Mouse (Mus musculus): Measurements from ENCODE around the gene Coq10b. TPM values are rescaled to one million over a fixed set of nuclear protein-coding genes. Genes with fewer than 3 reads are reported as not detected.
A peak's percentile ranks its signal among the peaks of the same experiment; 100 is the strongest.

Gene Coq10b
- polyA plus RNA-seq, 1 experiment from 2014 or later = 31.4 TPM

GRCm38 (mm10) chr1:55079677-55080076 is 27.1 kb downstream of the Coq10b start:
- H3K9ac ChIP-seq (ENCODE audit: low read length) = no peak overlapping the region
- ATAC-seq (ENCODE audit: low FRiP score, low TSS enrichment) = no peak
- H3K9me3 ChIP-seq (ENCODE audit: control insufficient read depth, low read length) = no peaks in the 10 kb centered on the region
- no peaks in the 10 kb centered on the region for H3K27me3 ChIP-seq (ENCODE audit: control insufficient read depth, insufficient read depth, low read length)
- peaks cover 22% of the 10 kb centered on the region for H3K36me3 ChIP-seq (ENCODE audit: control insufficient read depth, insufficient read depth, low read length)
- no peak overlapping the region for H3K4me3 ChIP-seq (ENCODE audit: low read depth, low read length)
- no peak overlapping the region for H3K27ac ChIP-seq (replicated peaks)
- DNase-seq (ENCODE audit: low spot score) = no peak
- H3K4me1 ChIP-seq (replicated peaks; ENCODE audit: control insufficient read depth, insufficient read depth) = no peaks in the 10 kb centered on the region
- no peak overlapping the region for H3K4me2 ChIP-seq (replicated peaks; ENCODE audit: low read depth)
- TF ChIP-seq EP300 (optimal IDR thresholded peaks at IDR 0.05) (no peak), CTCF (IDR thresholded peaks at IDR 0.05; ENCODE audit: low read depth) (no peak)
- WGBS = 92% methylated on average over 4 of the region's 4 CpGs

GRCm38 (mm10) chr1:55082106-55082505 is 29.5 kb downstream of the Coq10b start:
- H3K36me3 ChIP-seq (ENCODE audit: control insufficient read depth, insufficient read depth, low read length) = peaks cover 22% of the 10 kb centered on the region
- H3K27me3 ChIP-seq (ENCODE audit: control insufficient read depth, insufficient read depth, low read length) = no peaks in the 10 kb centered on the region
- H3K4me2 ChIP-seq (replicated peaks; ENCODE audit: low read depth) = no peak overlapping the region
- H3K9ac ChIP-seq (ENCODE audit: low read length) = no peak overlapping the region
- H3K4me1 ChIP-seq (replicated peaks; ENCODE audit: control insufficient read depth, insufficient read depth) = 0 out of 2 replicates have a peak, but pooled peaks cover 2% of the 10 kb centered on the region
- no peak for DNase-seq (ENCODE audit: low spot score)
- H3K27ac ChIP-seq (replicated peaks) = no peak overlapping the region
- peak; percentile 48 for TF ChIP-seq CTCF (IDR thresholded peaks at IDR 0.05; ENCODE audit: low read depth)
- no peak for TF ChIP-seq EP300 (optimal IDR thresholded peaks at IDR 0.05)
- WGBS = 86% methylated on average over 1 of the region's 1 CpGs
- no peak for ATAC-seq (ENCODE audit: low FRiP score, low TSS enrichment)
- no peak overlapping the region for H3K4me3 ChIP-seq (ENCODE audit: low read depth, low read length)
- no peaks in the 10 kb centered on the region for H3K9me3 ChIP-seq (ENCODE audit: control insufficient read depth, low read length)

GRCm38 (mm10) chr1:55085781-55086366 is 33.3 kb downstream of the Coq10b start:
- Histone ChIP-seq H3K27ac (replicated peaks) (no peak overlapping the region), H3K27me3 (ENCODE audit: control insufficient read depth, insufficient read depth, low read length) (no peaks in the 10 kb centered on the region), H3K4me3 (ENCODE audit: low read depth, low read length) (no peak overlapping the region; the same call in 1 of the 2 replicates), H3K9me3 (ENCODE audit: control insufficient read depth, low read length) (no peaks in the 10 kb centered on the region), H3K36me3 (ENCODE audit: control insufficient read depth, insufficient read depth, low read length) (peaks cover 19% of the 10 kb centered on the region), H3K4me1 (replicated peaks; ENCODE audit: control insufficient read depth, insufficient read depth) (0 out of 2 replicates have a peak, but pooled peaks cover 4% of the 10 kb centered on the region), H3K4me2 (replicated peaks; ENCODE audit: low read depth) (peak overlapping the region; percentile 87), H3K9ac (ENCODE audit: low read length) (no peak overlapping the region)
- TF ChIP-seq EP300 (optimal IDR thresholded peaks at IDR 0.05) (no peak), CTCF (IDR thresholded peaks at IDR 0.05; ENCODE audit: low read depth) (peak; percentile 31; the same call in 1 of the 2 replicates)
- ATAC-seq (ENCODE audit: low FRiP score, low TSS enrichment) = no peak
- WGBS = 53% methylated on average over 7 of the region's 7 CpGs
- DNase-seq (ENCODE audit: low spot score) = no peak

GRCm38 (mm10) chr1:55086868-55087400 is 34.4 kb downstream of the Coq10b start:
- Histone ChIP-seq H3K4me1 (replicated peaks; ENCODE audit: control insufficient read depth, insufficient read depth) (0 out of 2 replicates have a peak, but pooled peaks cover 4% of the 10 kb centered on the region), H3K9ac (ENCODE audit: low read length) (peak overlapping the region; percentile 89), H3K4me2 (replicated peaks; ENCODE audit: low read depth) (peak overlapping the region; percentile 87), H3K27ac (replicated peaks) (peak overlapping the region; percentile 98), H3K9me3 (ENCODE audit: control insufficient read depth, low read length) (no peaks in the 10 kb centered on the region), H3K27me3 (ENCODE audit: control insufficient read depth, insufficient read depth, low read length) (no peaks in the 10 kb centered on the region), H3K36me3 (ENCODE audit: control insufficient read depth, insufficient read depth, low read length) (peaks cover 19% of the 10 kb centered on the region), H3K4me3 (ENCODE audit: low read depth, low read length) (peak overlapping the region; percentile 92)
- WGBS = 0% methylated on average over 13 of the region's 13 CpGs
- ATAC-seq (ENCODE audit: low FRiP score, low TSS enrichment) (no peak; the same call in 1 of the 2 replicates), DNase-seq (ENCODE audit: low spot score) (peak; percentile 18)
- TF ChIP-seq EP300 (optimal IDR thresholded peaks at IDR 0.05) (no peak), CTCF (IDR thresholded peaks at IDR 0.05; ENCODE audit: low read depth) (no peak)

GRCm38 (mm10) chr1:55087401-55087904 is 34.9 kb downstream of the Coq10b start:
- Histone ChIP-seq H3K9ac (ENCODE audit: low read length) (peak overlapping the region; percentile 89), H3K36me3 (ENCODE audit: control insufficient read depth, insufficient read depth, low read length) (peaks cover 15% of the 10 kb centered on the region), H3K27me3 (ENCODE audit: control insufficient read depth, insufficient read depth, low read length) (no peaks in the 10 kb centered on the region), H3K27ac (replicated peaks) (peak overlapping the region; percentile 98), H3K4me3 (ENCODE audit: low read depth, low read length) (peak overlapping the region; percentile 92), H3K4me2 (replicated peaks; ENCODE audit: low read depth) (peak overlapping the region; percentile 87), H3K9me3 (ENCODE audit: control insufficient read depth, low read length) (no peaks in the 10 kb centered on the region), H3K4me1 (replicated peaks; ENCODE audit: control insufficient read depth, insufficient read depth) (0 out of 2 replicates have a peak, but pooled peaks cover 4% of the 10 kb centered on the region)
- ATAC-seq (ENCODE audit: low FRiP score, low TSS enrichment) (peak; percentile 62), DNase-seq (ENCODE audit: low spot score) (no peak)
- no peak for TF ChIP-seq CTCF (IDR thresholded peaks at IDR 0.05; ENCODE audit: low read depth)
- no peak for TF ChIP-seq EP300 (optimal IDR thresholded peaks at IDR 0.05)
- under 1% methylated on average over 39 of the region's 57 CpGs for WGBS
